Mouse (Mus musculus) cerebellum, adult 8-10 months (tissue): ENCODE measurements at regions not wholly inside any gene's neighbourhood (a gene's known extent, or its start where the extent isn't known, plus 50 kb on each side); places are given as distances from the start of the nearest gene placed in this dataset.
"Not testable (repeated sequence)": the region's sequence is repeated elsewhere in the genome, so short reads cannot be mapped to it uniquely, and the experiment has no call there.

Source experiments
- DNase-seq: peaks from one replicate; pipeline ENCODE4 v3.0.0; 2022

- DNase-seq: no peak
Measured at GRCm38 (mm10) chr16:42515929-42516328, 175.5 kb upstream of the Gap43 start.

GRCm38 (mm10) chr16:42505107-42505506 lies 164.7 kb upstream of the Gap43 start:
- DNase-seq: no peak

- DNase-seq: no peak
Measured at GRCm38 (mm10) chr16:42501713-42502112, 161.3 kb upstream of the Gap43 start.

DNA sequence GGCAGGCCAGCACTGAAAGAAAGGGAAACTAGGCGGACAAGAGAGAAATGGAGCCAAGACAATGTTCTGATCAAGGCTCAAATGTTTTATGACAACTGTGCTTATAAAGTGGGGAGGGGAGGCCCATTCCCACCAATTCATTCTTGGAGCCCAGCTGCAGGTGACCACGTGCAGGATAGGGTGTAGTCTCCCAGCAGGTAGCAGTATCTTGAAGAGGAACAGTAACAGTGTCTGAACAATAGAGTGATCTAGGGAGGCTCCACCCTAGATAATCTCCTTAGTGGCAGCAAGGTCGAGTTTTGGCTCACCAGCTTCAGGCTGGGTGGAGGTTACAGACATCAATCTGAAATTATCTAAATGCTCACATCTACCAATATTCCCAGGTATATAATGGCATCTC lies 160.7 kb upstream of the Gap43 start:
- not testable (repeated sequence) for DNase-seq

DNA sequence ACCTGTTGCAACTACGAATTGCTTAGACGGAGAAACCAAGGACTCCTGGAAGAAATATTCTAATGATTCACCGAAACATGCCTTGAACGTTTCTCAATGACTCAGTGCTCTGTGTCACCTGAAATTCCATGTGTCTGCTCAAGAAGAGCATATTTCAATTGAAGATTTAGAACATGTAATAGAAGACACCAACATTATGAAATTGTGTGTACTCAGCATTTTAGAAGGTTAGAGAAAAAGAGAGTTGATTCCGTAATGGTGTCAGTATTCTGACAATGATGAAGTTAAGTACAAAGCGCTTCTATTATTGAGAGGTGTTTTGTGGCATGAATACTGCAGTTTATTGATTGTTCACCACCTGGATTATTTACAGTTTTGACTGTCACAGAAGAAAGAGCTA lies 159.1 kb upstream of the Gap43 start:
- no peak for DNase-seq

- no peak for DNase-seq
Measured at GRCm38 (mm10) chr16:42498368-42498767, 157.9 kb upstream of the Gap43 start.

DNA sequence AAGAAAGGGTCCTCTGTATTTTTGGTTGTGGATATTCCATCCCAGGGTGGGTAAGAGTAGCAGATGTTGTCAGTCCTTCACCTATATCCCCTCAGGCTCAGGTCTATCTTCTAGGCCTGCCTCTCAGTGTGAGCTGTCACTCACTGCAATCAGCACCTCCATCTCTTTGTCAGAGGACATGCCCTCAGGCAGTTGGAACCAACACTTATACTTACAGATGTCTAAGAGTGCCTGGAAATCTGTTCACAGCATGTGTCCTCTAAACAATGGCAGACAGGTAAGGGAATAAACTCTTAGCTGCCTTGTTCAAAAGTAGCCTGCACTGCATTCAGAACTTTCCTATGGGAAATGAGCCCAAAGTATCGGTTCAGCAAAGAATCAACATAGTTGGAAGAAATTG lies 153.1 kb upstream of the Gap43 start:
- DNase-seq: no peak

DNA sequence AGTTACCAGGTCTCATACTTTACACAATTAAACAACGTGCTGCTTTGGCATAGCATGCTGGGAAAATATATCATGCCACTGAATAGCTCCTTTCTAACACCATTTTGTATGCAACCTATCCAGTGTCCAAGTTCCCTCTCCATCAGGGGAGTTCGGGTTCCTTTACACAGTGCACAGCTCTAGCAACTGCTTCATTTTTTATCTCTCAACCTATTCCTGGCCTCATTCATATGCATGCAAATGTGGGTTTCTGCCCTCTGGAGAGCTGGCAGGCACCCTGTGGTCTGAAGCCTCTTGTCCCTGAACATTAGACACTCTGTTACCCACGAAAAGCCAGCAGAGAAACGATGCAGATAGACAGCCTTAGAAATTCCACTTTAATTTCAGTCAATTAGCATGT lies 148.3 kb upstream of the Gap43 start:
- DNase-seq: no peak

DNA sequence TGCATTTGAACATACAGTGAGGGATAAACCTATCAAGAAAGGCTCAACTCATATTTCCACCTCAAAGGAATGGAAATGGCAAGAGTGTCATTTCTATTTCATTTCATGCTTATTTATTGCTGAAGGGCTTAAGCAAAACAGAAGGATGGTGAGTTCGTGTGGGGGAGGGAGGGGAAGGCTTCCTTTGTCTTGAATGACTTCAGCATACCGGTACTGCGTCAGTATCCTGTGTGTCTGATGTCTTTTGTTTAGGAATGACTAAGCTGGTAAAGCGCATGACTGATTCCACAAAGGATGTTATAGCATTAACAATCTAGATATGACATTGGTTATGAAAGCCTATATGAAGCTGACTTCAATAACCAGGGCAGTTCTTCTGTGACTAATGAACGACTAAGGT lies 139.5 kb upstream of the Gap43 start:
- DNase-seq: no peak

GRCm38 (mm10) chr16:42466976-42467375 lies 126.5 kb upstream of the Gap43 start:
- no peak for DNase-seq

- no peak for DNase-seq
Measured at GRCm38 (mm10) chr16:42456335-42456984, 116.0 kb upstream of the Gap43 start.

DNA sequence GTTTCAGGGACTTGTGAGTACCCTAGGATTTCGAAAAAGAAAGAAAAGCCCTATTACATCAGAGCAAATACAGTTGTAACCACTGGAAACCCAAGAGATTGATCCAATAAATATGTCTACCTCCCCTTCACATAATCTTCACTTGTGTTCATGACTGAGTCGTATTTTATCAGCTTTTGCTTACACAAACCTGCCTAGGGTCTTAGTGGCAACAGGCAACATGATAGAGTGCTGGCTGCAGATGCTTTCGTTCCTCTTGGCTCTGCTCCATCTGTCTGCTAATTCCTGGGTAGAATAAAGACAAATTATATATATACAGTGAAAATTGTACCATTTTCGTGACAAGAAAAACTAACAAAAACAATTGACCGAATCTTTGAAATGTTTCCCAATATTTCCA lies 112.9 kb upstream of the Gap43 start:
- no peak for DNase-seq

- DNase-seq: no peak
Measured at GRCm38 (mm10) chr16:42449840-42450444, 109.5 kb upstream of the Gap43 start.

GRCm38 (mm10) chr16:42444863-42445423 lies 104.5 kb upstream of the Gap43 start:
- DNase-seq: peak; percentile 47

DNA sequence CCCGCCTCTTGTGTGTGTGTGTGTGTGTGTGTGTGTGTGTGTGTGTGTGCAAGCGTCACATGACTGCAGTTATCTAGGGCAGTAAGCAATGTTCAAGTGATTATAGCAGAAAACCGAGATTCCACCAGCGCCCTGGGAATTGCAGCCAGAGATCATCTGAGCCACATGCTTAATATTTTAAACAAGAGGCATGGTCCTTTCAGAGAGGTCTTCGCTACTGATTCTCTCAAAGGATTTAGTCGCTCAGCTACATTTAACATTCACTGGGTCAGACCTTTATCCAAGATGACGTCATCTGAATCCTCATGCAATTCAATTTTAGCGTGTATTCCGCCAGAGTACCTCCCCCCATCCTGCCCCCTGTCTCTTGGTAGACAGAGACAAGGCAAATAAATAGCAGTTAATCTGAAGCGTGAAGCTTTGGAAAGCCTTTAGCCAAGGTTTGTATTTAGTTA lies 104.0 kb upstream of the Gap43 start:
- peak; percentile 33 for DNase-seq

GRCm38 (mm10) chr16:42440822-42441221 lies 100.4 kb upstream of the Gap43 start:
- no peak for DNase-seq

GRCm38 (mm10) chr16:42431529-42431928 lies 91.1 kb upstream of the Gap43 start:
- DNase-seq: no peak

DNA sequence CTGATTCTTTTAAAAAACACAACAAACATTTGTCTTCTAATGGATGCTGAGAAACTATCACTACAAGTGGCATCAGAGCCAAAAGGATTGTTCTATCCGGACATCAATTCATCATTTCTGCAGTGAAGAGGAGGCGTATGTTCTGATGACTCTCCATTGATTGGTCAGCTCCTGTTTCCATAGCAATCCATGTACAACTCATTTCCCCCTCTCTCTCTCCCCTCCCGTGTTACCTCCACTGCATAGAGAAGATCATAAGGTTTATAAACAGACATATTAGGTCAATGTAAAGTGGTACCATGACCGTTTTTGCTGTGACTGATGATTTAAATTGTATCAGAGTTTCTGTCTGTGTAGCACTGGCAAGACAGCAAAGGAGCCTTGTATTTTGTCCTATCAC lies 76.2 kb upstream of the Gap43 start:
- DNase-seq: no peak

GRCm38 (mm10) chr16:42412031-42412430 lies 71.6 kb upstream of the Gap43 start:
- not testable (repeated sequence) for DNase-seq

GRCm38 (mm10) chr16:42396596-42396995 lies 56.1 kb upstream of the Gap43 start:
- no peak for DNase-seq
